13 mouse cellular contexts compared by ENCODE assay signal in the genomic region with DNA sequence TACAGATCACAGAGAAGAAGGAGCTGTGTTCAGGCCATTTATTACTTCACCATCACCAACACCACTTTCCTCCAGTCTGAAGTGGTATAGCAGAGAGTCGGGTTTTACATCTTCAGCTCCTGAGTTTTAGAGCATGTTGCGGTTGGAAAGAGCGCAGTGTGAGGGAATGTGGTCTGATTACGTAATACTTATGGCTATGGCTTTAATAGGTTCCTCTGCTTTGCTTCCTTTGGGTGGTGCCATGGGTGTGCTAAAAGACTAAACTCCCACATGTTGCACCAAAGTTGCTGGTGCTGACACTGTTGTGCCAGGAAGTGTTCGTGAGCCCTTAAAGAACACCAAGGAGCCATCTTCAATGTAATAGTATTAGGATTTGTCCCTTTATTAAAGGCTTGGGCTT. TPM values are rescaled to one million over a fixed set of nuclear protein-coding genes. Genes with fewer than 3 reads are reported as not detected.
"Had no signal": no experiment of that assay in that cellular context is flagged by ENCODE, and none has a peak within 500 bp of the region (broad histone marks: within the 10 kb centered on the region; RNA-seq: fewer than 3 reads in every experiment).

No protein-coding gene starts in this region.

- DNase-seq: lung, adult 18-20 months; lung, embryonic 14.5 days; lung, postnatal 10 days; midbrain, embryonic 14.5 days; right cerebral cortex, postnatal 14 days; right cerebral cortex, postnatal 4 days; spleen, adult 18-20 months; thymus, adult 18-20 months; thymus, postnatal 14 days; thymus, postnatal 4 days had no signal

- ATAC-seq: midbrain, embryonic 16.5 days had no signal

RNA-seq across cellular contexts. Expression of gene Gm9999, which starts 55.1 kb away (rescaled TPM):
- total RNA-seq: megakaryocyte-erythroid progenitor cell, adult 5-6 weeks; neutrophil, adult 5-6 weeks had no signal
